Mouse (Mus musculus): ENCODE data around the gene Prlr. TPM values are rescaled to one million over a fixed set of nuclear protein-coding genes. Genes with fewer than 3 reads are reported as not detected.

Gene Prlr
- total and polyA plus RNA-seq, 2 experiments from 2014 or later, result 2.4 to 3.4 TPM

GRCm38 (mm10) chr15:10242250-10242649 lies 65.2 kb downstream of the Prlr start:
- DNase-seq (ENCODE audit: low spot score) (no peak), ATAC-seq (no peak)
- TF ChIP-seq CTCF (IDR thresholded peaks at IDR 0.05; ENCODE audit: low read depth), result no peak
- Histone ChIP-seq H3K27me3 (ENCODE audit: insufficient read depth, low read length) (no peaks in the 10 kb centered on the region), H3K27ac (no peak overlapping the region), H3K4me2 (ENCODE audit: low read depth, low read length) (no peak overlapping the region), H3K4me3 (ENCODE audit: low read length) (no peak overlapping the region), H3K9me3 (ENCODE audit: low read length) (no peaks in the 10 kb centered on the region), H3K4me1 (ENCODE audit: insufficient read depth, low read length) (no peaks in the 10 kb centered on the region), H3K36me3 (ENCODE audit: insufficient read depth, low read length) (no peaks in the 10 kb centered on the region), H3K9ac (replicated peaks; ENCODE audit: low read length) (no peak overlapping the region)

- H3K4me3 ChIP-seq (ENCODE audit: low read length), result no peak overlapping the region
- no peak for ATAC-seq
- H3K4me1 ChIP-seq (ENCODE audit: insufficient read depth, low read length), result no peaks in the 10 kb centered on the region
- WGBS, result 86% methylated on average over 4 of the region's 4 CpGs
- no peaks in the 10 kb centered on the region for H3K36me3 ChIP-seq (ENCODE audit: insufficient read depth, low read length)
- DNase-seq (ENCODE audit: low spot score), result no peak
- no peaks in the 10 kb centered on the region for H3K9me3 ChIP-seq (ENCODE audit: low read length)
- H3K27ac ChIP-seq, result no peak overlapping the region
- H3K4me2 ChIP-seq (ENCODE audit: low read depth, low read length), result no peak overlapping the region
- H3K9ac ChIP-seq (replicated peaks; ENCODE audit: low read length), result no peak overlapping the region
- no peak for TF ChIP-seq CTCF (IDR thresholded peaks at IDR 0.05; ENCODE audit: low read depth)
- H3K27me3 ChIP-seq (ENCODE audit: insufficient read depth, low read length), result no peaks in the 10 kb centered on the region
Measured at GRCm38 (mm10) chr15:10249285-10249684, 72.2 kb downstream of the Prlr start.

- Histone ChIP-seq H3K9me3 (ENCODE audit: low read length) (no peaks in the 10 kb centered on the region), H3K9ac (replicated peaks; ENCODE audit: low read length) (no peak overlapping the region), H3K4me1 (ENCODE audit: insufficient read depth, low read length) (no peaks in the 10 kb centered on the region), H3K4me3 (ENCODE audit: low read length) (no peak overlapping the region), H3K36me3 (ENCODE audit: insufficient read depth, low read length) (no peaks in the 10 kb centered on the region), H3K4me2 (ENCODE audit: low read depth, low read length) (no peak overlapping the region), H3K27me3 (ENCODE audit: insufficient read depth, low read length) (no peaks in the 10 kb centered on the region), H3K27ac (no peak overlapping the region)
- ATAC-seq, result no peak
- no peak for DNase-seq (ENCODE audit: low spot score)
- no peak for TF ChIP-seq CTCF (IDR thresholded peaks at IDR 0.05; ENCODE audit: low read depth)
- 81% methylated on average over 6 of the region's 6 CpGs for WGBS
Measured at GRCm38 (mm10) chr15:10250784-10251183, 73.7 kb downstream of the Prlr start.

GRCm38 (mm10) chr15:10252526-10252925 lies 75.5 kb downstream of the Prlr start:
- 52% methylated on average over 1 of the region's 1 CpGs for WGBS

GRCm38 (mm10) chr15:10262219-10262618 lies 85.2 kb downstream of the Prlr start:
- DNase-seq (ENCODE audit: low spot score), result no peak
- Histone ChIP-seq H3K27me3 (ENCODE audit: insufficient read depth, low read length) (no peaks in the 10 kb centered on the region), H3K4me1 (ENCODE audit: insufficient read depth, low read length) (no peaks in the 10 kb centered on the region), H3K4me2 (ENCODE audit: low read depth, low read length) (no peak overlapping the region), H3K4me3 (ENCODE audit: low read length) (no peak overlapping the region), H3K9me3 (ENCODE audit: low read length) (no peaks in the 10 kb centered on the region), H3K9ac (replicated peaks; ENCODE audit: low read length) (no peak overlapping the region), H3K36me3 (ENCODE audit: insufficient read depth, low read length) (no peaks in the 10 kb centered on the region), H3K27ac (no peak overlapping the region)
- TF ChIP-seq CTCF (IDR thresholded peaks at IDR 0.05; ENCODE audit: low read depth), result no peak
- no peak for ATAC-seq
- WGBS, result 97% methylated on average over 2 of the region's 2 CpGs

More at GRCm38 (mm10) chr15:10252526-10252925, 75.5 kb downstream of the Prlr start:
- no peak overlapping the region for H3K4me3 ChIP-seq (ENCODE audit: low read length)
- no peaks in the 10 kb centered on the region for H3K27me3 ChIP-seq (ENCODE audit: insufficient read depth, low read length)
- ATAC-seq, result no peak
- no peak for TF ChIP-seq CTCF (IDR thresholded peaks at IDR 0.05; ENCODE audit: low read depth)
- no peak overlapping the region for H3K27ac ChIP-seq
- no peaks in the 10 kb centered on the region for H3K36me3 ChIP-seq (ENCODE audit: insufficient read depth, low read length)
- H3K4me1 ChIP-seq (ENCODE audit: insufficient read depth, low read length), result no peaks in the 10 kb centered on the region
- no peak overlapping the region for H3K4me2 ChIP-seq (ENCODE audit: low read depth, low read length)
- no peak for DNase-seq (ENCODE audit: low spot score)
- H3K9me3 ChIP-seq (ENCODE audit: low read length), result no peaks in the 10 kb centered on the region
- no peak overlapping the region for H3K9ac ChIP-seq (replicated peaks; ENCODE audit: low read length)

- no peaks in the 10 kb centered on the region for H3K36me3 ChIP-seq (ENCODE audit: insufficient read depth, low read length)
- no peaks in the 10 kb centered on the region for H3K9me3 ChIP-seq (ENCODE audit: low read length)
- H3K4me3 ChIP-seq (ENCODE audit: low read length), result no peak overlapping the region
- no peak overlapping the region for H3K4me2 ChIP-seq (ENCODE audit: low read depth, low read length)
- no peaks in the 10 kb centered on the region for H3K27me3 ChIP-seq (ENCODE audit: insufficient read depth, low read length)
- no peaks in the 10 kb centered on the region for H3K4me1 ChIP-seq (ENCODE audit: insufficient read depth, low read length)
- 95% methylated on average over 1 of the region's 1 CpGs for WGBS
- no peak for DNase-seq (ENCODE audit: low spot score)
- ATAC-seq, result no peak
- TF ChIP-seq CTCF (IDR thresholded peaks at IDR 0.05; ENCODE audit: low read depth), result no peak
- H3K27ac ChIP-seq, result no peak overlapping the region
- no peak overlapping the region for H3K9ac ChIP-seq (replicated peaks; ENCODE audit: low read length)
Measured at GRCm38 (mm10) chr15:10262641-10263040, 85.6 kb downstream of the Prlr start.

- no peak overlapping the region for H3K27ac ChIP-seq
- H3K4me1 ChIP-seq (ENCODE audit: insufficient read depth, low read length), result no peaks in the 10 kb centered on the region
- no peak for ATAC-seq
- H3K9me3 ChIP-seq (ENCODE audit: low read length), result no peaks in the 10 kb centered on the region
- H3K4me3 ChIP-seq (ENCODE audit: low read length), result no peak overlapping the region
- no peak for TF ChIP-seq CTCF (IDR thresholded peaks at IDR 0.05; ENCODE audit: low read depth)
- WGBS, result 74% methylated on average over 3 of the region's 3 CpGs
- H3K4me2 ChIP-seq (ENCODE audit: low read depth, low read length), result no peak overlapping the region
- no peak overlapping the region for H3K9ac ChIP-seq (replicated peaks; ENCODE audit: low read length)
- no peaks in the 10 kb centered on the region for H3K27me3 ChIP-seq (ENCODE audit: insufficient read depth, low read length)
- no peak for DNase-seq (ENCODE audit: low spot score)
- no peaks in the 10 kb centered on the region for H3K36me3 ChIP-seq (ENCODE audit: insufficient read depth, low read length)
Measured at GRCm38 (mm10) chr15:10263420-10263819, 86.4 kb downstream of the Prlr start.

All from hindbrain, postnatal 0 days (tissue).